Mouse (Mus musculus): ENCODE measurements around the gene Hcn3. TPM values are rescaled to one million over a fixed set of nuclear protein-coding genes. Genes with fewer than 3 reads are reported as not detected.
A peak's percentile ranks its signal among the peaks of the same experiment; 100 is the strongest.

Gene Hcn3
- total RNA-seq (2012; rRNA removed), result 4.0 and 6.0 TPM in 2 replicates

GRCm38 (mm10) chr3:89159616-89160344 is at the start of gene Hcn3:
Gene Hcn3, minus strand, starts transcription at chr3:89160196.
- no peak for TF ChIP-seq MAFK (IDR thresholded peaks at IDR 0.05; ENCODE audit: insufficient read depth, low read depth, low read length)
- no peak; the same call in 1 of the 2 replicates for TF ChIP-seq HCFC1 (IDR thresholded peaks at IDR 0.05; ENCODE audit: borderline replicate concordance, insufficient read depth, low read length)
- no peak for TF ChIP-seq ZNF384 (IDR thresholded peaks at IDR 0.05; ENCODE audit: low read depth, low read length)
- TF ChIP-seq CHD2 (IDR thresholded peaks at IDR 0.05; ENCODE audit: low read depth, low read length), result no peak
- no peak for TF ChIP-seq ZC3H11A (IDR thresholded peaks at IDR 0.05; ENCODE audit: borderline replicate concordance, low read depth, low read length)
- H3K27ac ChIP-seq (ENCODE audit: insufficient read depth, low read depth, low read length, poor library complexity, severe bottlenecking), result no peak within 1 kb of the TSS; the same call in 1 of the 2 replicates

GRCm38 (mm10) chr3:89209731-89210130 is 49.7 kb upstream of the Hcn3 start:
- in situ Hi-C loops (cut with MboI; ENCODE audit: low sequenced_read_pairs in 2 of 2, unreplicated experiment in 2 of 2), result no loop called here
- no peak overlapping the region for H3K4me3 ChIP-seq (ENCODE audit: insufficient read depth in 1 of 2, low read depth in 1 of 2, low read length in 2 of 2, poor library complexity in 1 of 2, severe bottlenecking in 1 of 2)
- no peak for TF ChIP-seq CHD2 (IDR thresholded peaks at IDR 0.05; ENCODE audit: low read depth, low read length)
- TF ChIP-seq ZC3H11A (IDR thresholded peaks at IDR 0.05; ENCODE audit: borderline replicate concordance, low read depth, low read length), result no peak
- TF ChIP-seq ZNF384 (IDR thresholded peaks at IDR 0.05; ENCODE audit: low read depth, low read length), result no peak
- TF ChIP-seq HCFC1 (IDR thresholded peaks at IDR 0.05; ENCODE audit: borderline replicate concordance, insufficient read depth, low read length), result no peak
- no peak for TF ChIP-seq MAFK (IDR thresholded peaks at IDR 0.05; ENCODE audit: insufficient read depth, low read depth, low read length)
- H3K4me1 ChIP-seq (ENCODE audit: control insufficient read depth in 2 of 2, insufficient read depth in 2 of 2, low read length in 2 of 2, poor library complexity in 1 of 2), result peaks cover 3% of the 10 kb centered on the region in 2 experiments; a peak in 1 of 4 replicates
- no peak overlapping the region for H3K9ac ChIP-seq (ENCODE audit: insufficient read depth, low read depth, low read length, poor library complexity, severe bottlenecking)
- peaks cover 49% of the 10 kb centered on the region for H3K36me3 ChIP-seq (ENCODE audit: control insufficient read depth, insufficient read depth, low read length, poor library complexity, severe bottlenecking)
- no peak overlapping the region for H3K27ac ChIP-seq (ENCODE audit: insufficient read depth, low read depth, low read length, poor library complexity, severe bottlenecking)
- no peak for DNase-seq (ENCODE audit: low read depth, low spot score)
- H3K9me3 ChIP-seq (ENCODE audit: control insufficient read depth, insufficient read depth, low read depth, low read length), result no peaks in the 10 kb centered on the region

More at GRCm38 (mm10) chr3:89159616-89160344, at the start of gene Hcn3:
- DNase-seq (ENCODE audit: low read depth, low spot score), result no peak
- H3K9me3 ChIP-seq (ENCODE audit: control insufficient read depth, insufficient read depth, low read depth, low read length), result no peaks in the 10 kb centered on the region
- in situ Hi-C loops (cut with MboI; ENCODE audit: low sequenced_read_pairs in 2 of 2, unreplicated experiment in 2 of 2), result no loop called here
- peaks cover 5 to 8% of the 10 kb centered on the region in 2 experiments; a peak in 3 of 4 replicates for H3K4me1 ChIP-seq (ENCODE audit: control insufficient read depth in 2 of 2, insufficient read depth in 2 of 2, low read length in 2 of 2, poor library complexity in 1 of 2)
- H3K9ac ChIP-seq (ENCODE audit: insufficient read depth, low read depth, low read length, poor library complexity, severe bottlenecking), result peak within 1 kb of the TSS; percentile 76
- H3K36me3 ChIP-seq (ENCODE audit: control insufficient read depth, insufficient read depth, low read length, poor library complexity, severe bottlenecking), result no peaks in the 10 kb centered on the region
- H3K4me3 ChIP-seq (ENCODE audit: insufficient read depth in 1 of 2, low read depth in 1 of 2, low read length in 2 of 2, poor library complexity in 1 of 2, severe bottlenecking in 1 of 2), result peak within 1 kb of the TSS; percentile 78 to 93

- H3K27ac ChIP-seq (ENCODE audit: insufficient read depth, low read depth, low read length, poor library complexity, severe bottlenecking), result no peak overlapping the region
- H3K4me3 ChIP-seq (ENCODE audit: insufficient read depth in 1 of 2, low read depth in 1 of 2, low read length in 2 of 2, poor library complexity in 1 of 2, severe bottlenecking in 1 of 2), result no peak overlapping the region
- no peak overlapping the region for H3K9ac ChIP-seq (ENCODE audit: insufficient read depth, low read depth, low read length, poor library complexity, severe bottlenecking)
- no peak for TF ChIP-seq HCFC1 (IDR thresholded peaks at IDR 0.05; ENCODE audit: borderline replicate concordance, insufficient read depth, low read length)
- TF ChIP-seq ZNF384 (IDR thresholded peaks at IDR 0.05; ENCODE audit: low read depth, low read length), result no peak
- no peak for TF ChIP-seq CHD2 (IDR thresholded peaks at IDR 0.05; ENCODE audit: low read depth, low read length)
- TF ChIP-seq ZC3H11A (IDR thresholded peaks at IDR 0.05; ENCODE audit: borderline replicate concordance, low read depth, low read length), result no peak
- TF ChIP-seq MAFK (IDR thresholded peaks at IDR 0.05; ENCODE audit: insufficient read depth, low read depth, low read length), result no peak
- in situ Hi-C loops (cut with MboI; ENCODE audit: low sequenced_read_pairs in 2 of 2, unreplicated experiment in 2 of 2), result no loop called here
- no peaks in the 10 kb centered on the region for H3K9me3 ChIP-seq (ENCODE audit: control insufficient read depth, insufficient read depth, low read depth, low read length)
- no peak for DNase-seq (ENCODE audit: low read depth, low spot score)
- peaks cover 56% of the 10 kb centered on the region for H3K36me3 ChIP-seq (ENCODE audit: control insufficient read depth, insufficient read depth, low read length, poor library complexity, severe bottlenecking)
- peaks cover 2 to 3% of the 10 kb centered on the region in 2 experiments; a peak in 1 of 4 replicates for H3K4me1 ChIP-seq (ENCODE audit: control insufficient read depth in 2 of 2, insufficient read depth in 2 of 2, low read length in 2 of 2, poor library complexity in 1 of 2)
Observed at GRCm38 (mm10) chr3:89208736-89209135, 48.7 kb upstream of the Hcn3 start.

- Histone ChIP-seq H3K4me3 (ENCODE audit: insufficient read depth in 1 of 2, low read depth in 1 of 2, low read length in 2 of 2, poor library complexity in 1 of 2, severe bottlenecking in 1 of 2) (no peak overlapping the region), H3K36me3 (ENCODE audit: control insufficient read depth, insufficient read depth, low read length, poor library complexity, severe bottlenecking) (peaks cover 56% of the 10 kb centered on the region), H3K27ac (ENCODE audit: insufficient read depth, low read depth, low read length, poor library complexity, severe bottlenecking) (no peak overlapping the region), H3K9me3 (ENCODE audit: control insufficient read depth, insufficient read depth, low read depth, low read length) (no peaks in the 10 kb centered on the region), H3K4me1 (ENCODE audit: control insufficient read depth in 2 of 2, insufficient read depth in 2 of 2, low read length in 2 of 2, poor library complexity in 1 of 2) (peaks cover 3% of the 10 kb centered on the region in 2 experiments; a peak in 1 of 4 replicates), H3K9ac (ENCODE audit: insufficient read depth, low read depth, low read length, poor library complexity, severe bottlenecking) (no peak overlapping the region)
- TF ChIP-seq CHD2 (IDR thresholded peaks at IDR 0.05; ENCODE audit: low read depth, low read length) (no peak), HCFC1 (IDR thresholded peaks at IDR 0.05; ENCODE audit: borderline replicate concordance, insufficient read depth, low read length) (no peak), ZC3H11A (IDR thresholded peaks at IDR 0.05; ENCODE audit: borderline replicate concordance, low read depth, low read length) (no peak), ZNF384 (IDR thresholded peaks at IDR 0.05; ENCODE audit: low read depth, low read length) (no peak), MAFK (IDR thresholded peaks at IDR 0.05; ENCODE audit: insufficient read depth, low read depth, low read length) (no peak)
- DNase-seq (ENCODE audit: low read depth, low spot score), result no peak
- in situ Hi-C loops (cut with MboI; ENCODE audit: low sequenced_read_pairs in 2 of 2, unreplicated experiment in 2 of 2), result no loop called here
Observed at GRCm38 (mm10) chr3:89208075-89208657, 48.2 kb upstream of the Hcn3 start.
